Mouse (Mus musculus) mouse embryonic stem cell (cell line): ENCODE results near the gene E430018J23Rik.
"Not testable (repeated sequence)": the region's sequence is repeated elsewhere in the genome, so short reads cannot be mapped to it uniquely, and the experiment has no call there.

Experiments
- in situ Hi-C, 2 experiments: fragments of 300-500 bp; cut with MboI; formaldehyde crosslinking; loops; 1 replicate in 1 of 2; 3 replicates in 1 of 2; pipeline ENCODE4 v1.14.3; 2019 to 2020; ENCODE audit warnings: low sequenced_read_pairs in 2 of 2, low pct_unique_long_range_greater_than_20kb in 1 of 2, mixed read lengths in 1 of 2; ENCODE audit not compliant: unreplicated experiment in 1 of 2

The E430018J23Rik gene

GRCm38 (mm10) chr7:127386641-127387392 is 6.6 kb downstream of the E430018J23Rik start, which contains the start of gene 9130019O22Rik:
9130019O22Rik (minus strand) TSS chr7:127387166.
- in situ Hi-C loops: no loop called here

- in situ Hi-C loops: not testable (repeated sequence)
Measured at GRCm38 (mm10) chr7:127385560-127385959, 7.9 kb downstream of the E430018J23Rik start.

DNA sequence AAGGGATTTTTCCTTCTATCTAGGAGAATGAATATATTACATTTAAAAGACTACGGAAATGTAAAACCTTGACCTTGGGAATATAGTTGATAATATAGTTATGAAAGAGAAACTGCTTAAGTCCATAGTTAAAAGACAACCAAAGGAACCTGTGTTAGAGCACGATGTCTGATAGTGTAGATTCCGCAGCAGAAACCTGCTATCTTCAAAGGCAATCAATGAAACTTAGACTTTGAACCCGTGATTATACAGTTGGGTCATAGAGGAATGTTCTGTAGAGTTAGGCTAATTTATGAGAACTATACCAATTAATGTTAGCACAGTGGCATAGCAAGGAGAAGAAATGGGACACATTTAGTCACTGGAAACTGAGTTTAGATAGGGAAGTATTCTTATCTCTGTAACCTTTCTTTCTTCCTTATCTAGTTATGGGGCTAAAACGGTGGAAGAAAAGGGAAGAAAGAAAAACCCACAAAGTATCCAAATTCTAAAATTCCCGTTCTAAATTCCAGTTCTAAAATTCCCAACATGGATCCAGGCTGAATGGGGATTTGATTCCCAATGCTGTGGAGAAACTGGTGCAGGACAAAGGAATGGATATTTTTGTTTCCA is 15.0 kb downstream of the E430018J23Rik start:
- in situ Hi-C loops: no loop called here

DNA sequence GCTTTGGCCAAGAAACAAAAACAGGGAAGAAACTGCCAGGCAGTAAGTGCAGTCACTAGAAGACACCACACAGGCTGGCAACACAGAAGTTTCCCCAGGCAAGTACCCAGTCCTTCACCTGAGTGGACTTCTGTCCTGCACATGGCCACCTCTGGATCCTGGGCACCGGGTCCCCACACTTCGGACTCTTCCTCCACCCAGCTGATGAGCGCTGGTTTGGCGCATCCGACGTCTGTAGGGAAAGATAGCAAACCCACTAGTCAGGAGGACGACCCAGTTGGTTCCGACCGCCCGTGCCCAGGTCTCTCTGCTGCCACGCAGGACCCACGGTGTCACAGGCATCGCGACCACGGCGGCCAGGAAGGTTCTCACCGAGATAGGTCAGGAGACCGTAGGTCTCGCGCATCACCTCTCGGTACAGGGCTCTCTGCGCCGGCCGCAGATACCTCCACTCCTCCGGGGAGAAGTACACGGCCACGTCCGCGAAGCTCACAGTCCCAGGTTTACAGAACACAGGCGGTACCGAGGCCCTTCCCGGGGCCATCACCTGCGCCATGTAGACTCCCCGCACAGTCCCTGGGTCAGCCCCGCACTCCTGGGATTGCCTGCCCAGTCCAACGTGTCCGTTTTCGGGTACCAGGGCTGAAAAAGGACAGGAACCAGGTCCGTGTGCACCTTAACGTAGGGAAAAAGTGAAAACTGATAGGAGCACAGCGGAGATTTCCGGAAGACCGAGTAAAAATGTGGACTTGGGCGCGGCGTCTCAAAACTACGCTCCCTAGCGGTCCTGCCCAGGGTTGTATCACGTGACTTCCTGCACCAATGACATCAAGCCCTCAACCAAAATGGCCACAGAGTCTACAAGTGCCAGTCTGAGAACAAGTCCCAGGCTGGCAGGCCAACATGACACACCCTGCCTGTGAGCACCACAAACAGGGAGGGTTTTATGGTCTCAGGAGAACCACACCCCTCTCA is 17.9 kb downstream of the E430018J23Rik start, which contains the start of gene Zfp747:
Gene Zfp747 (minus strand): TSS at position 780 of the 975 bp plus-strand sequence.
- in situ Hi-C loops: not testable (repeated sequence)

- in situ Hi-C loops: not testable (repeated sequence)
Measured at GRCm38 (mm10) chr7:127371870-127372269, 21.6 kb downstream of the E430018J23Rik start.

- in situ Hi-C loops: no loop called here
Measured at GRCm38 (mm10) chr7:127371213-127371612, 22.2 kb downstream of the E430018J23Rik start.

- in situ Hi-C loops: no loop called here
Measured at GRCm38 (mm10) chr7:127366249-127366648, 27.2 kb downstream of the E430018J23Rik start.

- in situ Hi-C loops: loop anchor here in 1 of 2 experiments (5.0 kb wide), 1 partner anchor 38 kb away; no protein-coding TSS in a partner anchor
Measured at GRCm38 (mm10) chr7:127364166-127364565, 29.3 kb downstream of the E430018J23Rik start.

GRCm38 (mm10) chr7:127363475-127363921 is 29.9 kb downstream of the E430018J23Rik start:
- in situ Hi-C loops: loop anchor here in 1 of 2 experiments (5.0 kb wide), 1 partner anchor 39 kb away; no protein-coding TSS in a partner anchor

DNA sequence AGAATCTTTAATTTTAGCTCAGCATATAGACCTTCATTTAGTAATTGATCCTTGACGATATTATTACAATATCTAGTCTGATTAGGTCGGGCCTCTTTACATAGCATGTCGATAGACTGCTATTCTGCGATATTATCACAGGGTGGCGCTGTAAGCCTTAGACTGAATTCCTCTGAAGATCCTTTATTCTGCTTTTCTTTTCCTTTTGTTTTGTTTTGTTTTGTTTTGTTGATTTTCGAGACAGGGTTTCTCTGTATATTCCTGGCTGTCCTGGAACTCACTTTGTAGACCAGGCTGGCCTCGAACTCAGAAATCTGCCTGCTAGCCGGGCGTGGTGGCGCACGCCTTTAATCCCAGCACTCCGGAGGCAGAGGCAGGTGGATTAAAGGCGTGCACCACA is 31.0 kb downstream of the E430018J23Rik start:
- in situ Hi-C loops: loop anchor here in 1 of 2 experiments (5.0 kb wide), 1 partner anchor 40 kb away; no protein-coding TSS in a partner anchor

DNA sequence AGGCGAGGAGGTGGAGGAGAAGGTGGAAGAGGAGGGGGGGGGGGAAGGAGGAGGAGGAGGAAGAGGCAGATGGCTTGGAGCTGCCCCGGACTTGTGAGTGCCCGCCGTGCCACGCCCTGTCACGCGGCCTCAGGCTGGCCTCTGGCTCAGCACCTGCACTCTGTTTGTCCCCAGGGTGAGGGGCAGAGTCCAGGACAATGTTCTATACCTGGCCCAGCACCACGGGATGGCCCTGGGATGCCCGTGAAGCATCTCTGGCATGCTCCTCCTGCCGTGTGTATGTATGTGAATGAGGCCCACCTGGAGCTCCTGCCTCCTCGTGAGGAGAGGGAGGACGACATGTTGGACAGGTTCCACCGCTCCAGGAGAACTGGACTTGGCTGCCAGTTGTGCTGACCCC is 32.0 kb downstream of the E430018J23Rik start:
- in situ Hi-C loops: loop anchor here in 1 of 2 experiments (5.0 kb wide), 1 partner anchor 41 kb away; no protein-coding TSS in a partner anchor

- in situ Hi-C loops: loop anchor here in 1 of 2 experiments (5.0 kb wide), 1 partner anchor 42 kb away; no protein-coding TSS in a partner anchor
Measured at GRCm38 (mm10) chr7:127360265-127360664, 33.2 kb downstream of the E430018J23Rik start.

DNA sequence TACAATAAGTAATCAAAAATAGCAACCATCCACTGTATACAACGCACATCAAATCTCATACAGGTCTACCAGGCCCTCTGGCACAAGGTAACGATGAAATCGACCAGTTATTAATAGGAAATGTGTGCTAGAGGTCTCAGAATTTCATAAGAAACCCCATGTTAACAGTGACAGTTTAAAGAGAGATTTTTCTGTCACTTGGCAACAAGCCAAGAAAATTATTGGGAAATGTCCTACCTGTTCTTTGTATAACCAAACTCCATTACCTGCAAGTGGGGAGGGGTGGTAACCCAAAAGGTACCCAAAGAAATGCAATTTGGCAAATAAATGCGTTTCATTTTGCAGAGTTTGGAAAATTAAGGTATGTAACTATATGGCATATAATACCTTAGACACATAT is 35.0 kb downstream of the E430018J23Rik start:
- in situ Hi-C loops: no loop called here

GRCm38 (mm10) chr7:127357871-127358270 is 35.6 kb downstream of the E430018J23Rik start:
- in situ Hi-C loops: no loop called here

GRCm38 (mm10) chr7:127355796-127356195 is 37.6 kb downstream of the E430018J23Rik start:
- in situ Hi-C loops: no loop called here

DNA sequence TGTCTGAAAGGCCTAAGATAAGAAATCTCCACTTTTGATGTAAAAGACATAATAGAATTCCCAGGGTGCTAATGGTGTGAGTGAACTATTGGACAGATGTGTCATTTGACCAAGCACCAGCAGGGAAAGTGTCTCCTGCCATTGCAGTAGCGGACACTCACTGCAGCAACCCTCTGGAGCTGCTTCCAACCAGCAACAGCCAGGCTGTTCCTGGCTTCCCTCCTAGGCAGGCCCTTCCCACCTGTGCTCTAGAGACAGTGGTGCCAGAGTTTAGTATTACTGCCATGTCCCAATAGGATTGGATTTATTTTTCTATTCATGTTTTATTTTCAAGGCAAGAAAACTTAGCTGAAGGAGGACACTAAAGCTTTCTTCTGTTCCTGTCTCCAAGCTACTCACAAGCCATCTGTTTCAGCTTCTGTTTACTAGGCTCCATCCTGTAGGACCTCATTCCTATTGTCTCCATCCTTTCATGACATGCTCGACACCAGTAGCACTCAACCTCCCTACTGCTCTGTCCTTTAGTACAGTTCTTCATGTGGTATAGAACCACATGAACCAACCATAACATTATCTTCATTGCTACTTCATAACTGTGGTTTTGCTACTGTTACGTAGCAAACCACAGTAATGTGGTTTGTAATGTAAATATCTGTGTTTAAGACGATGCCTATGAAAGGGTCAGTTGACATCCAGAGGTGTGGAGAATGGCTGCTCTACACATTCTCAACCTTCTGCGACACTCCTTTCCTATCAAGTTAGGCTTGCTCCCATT is 42.0 kb downstream of the E430018J23Rik start:
- in situ Hi-C loops: no loop called here

GRCm38 (mm10) chr7:127346676-127347075 is 46.8 kb downstream of the E430018J23Rik start:
- in situ Hi-C loops: no loop called here
